Mouse (Mus musculus) mouse trophoblast stem cell (cell line): Measurements from ENCODE around the gene Nhej1.

Experiments used
- in situ Hi-C, 2 experiments: fragments of 300-500 bp; cut with MseI, MboI; formaldehyde crosslinking; loops; 2 replicates in 1 of 2; 3 replicates in 1 of 2; pipeline ENCODE4 v1.15.1; 2025

Gene Nhej1

DNA sequence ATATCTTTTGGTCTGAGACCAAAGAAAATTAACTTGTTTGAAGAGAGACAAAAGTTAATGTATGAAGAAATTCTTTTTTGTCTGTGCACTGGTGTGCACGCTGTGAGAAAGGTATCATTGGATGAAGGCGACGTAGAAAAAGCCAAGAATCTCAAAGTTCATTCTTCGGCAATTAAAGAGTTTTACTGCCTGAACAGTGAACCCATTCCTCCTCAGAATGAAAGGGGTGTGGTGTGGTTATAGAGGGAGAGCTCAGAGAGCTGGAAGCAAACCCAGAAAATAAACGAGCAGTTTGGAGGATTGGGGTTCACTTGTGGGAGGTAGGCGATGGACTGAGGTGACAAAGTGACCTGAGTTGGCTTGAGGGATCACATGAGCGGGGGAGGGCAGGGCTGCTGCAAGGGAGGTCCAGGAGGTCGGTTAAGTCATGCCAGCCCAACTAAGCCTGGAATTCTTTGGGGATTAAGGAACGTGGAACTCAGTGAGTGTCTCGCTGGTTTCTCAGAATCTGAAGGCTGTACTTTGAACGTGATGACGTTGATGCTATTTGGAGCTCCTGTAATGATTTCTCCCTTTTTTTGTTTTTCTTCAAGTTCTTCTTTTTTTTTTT is 188.7 kb downstream of the Nhej1 start:
- in situ Hi-C loops = loop anchor here in 1 of 2 experiments (25.0 kb wide), 1 partner anchor 326 kb away; the partner anchor contains the start of gene Ptprn

- in situ Hi-C loops = loop anchor here in 1 of 2 experiments (25.0 kb wide), 1 partner anchor 327 kb away; the partner anchor contains the start of gene Ptprn
Observed at GRCm38 (mm10) chr1:74935402-74935801, 189.6 kb downstream of the Nhej1 start, which contains the start of gene Cfap65. TSS of gene Cfap65 (minus strand) at chr1:74935599.

- in situ Hi-C loops = loop anchor here in 1 of 2 experiments (25.0 kb wide), 1 partner anchor 335 kb away; the partner anchor contains the start of gene Ptprn
Observed at GRCm38 (mm10) chr1:74927621-74928296, 197.2 kb downstream of the Nhej1 start.

- in situ Hi-C loops = loop anchor here in 1 of 2 experiments (25.0 kb wide), 1 partner anchor 336 kb away; the partner anchor contains the start of gene Ptprn
Observed at GRCm38 (mm10) chr1:74926721-74927120, 198.3 kb downstream of the Nhej1 start.

DNA sequence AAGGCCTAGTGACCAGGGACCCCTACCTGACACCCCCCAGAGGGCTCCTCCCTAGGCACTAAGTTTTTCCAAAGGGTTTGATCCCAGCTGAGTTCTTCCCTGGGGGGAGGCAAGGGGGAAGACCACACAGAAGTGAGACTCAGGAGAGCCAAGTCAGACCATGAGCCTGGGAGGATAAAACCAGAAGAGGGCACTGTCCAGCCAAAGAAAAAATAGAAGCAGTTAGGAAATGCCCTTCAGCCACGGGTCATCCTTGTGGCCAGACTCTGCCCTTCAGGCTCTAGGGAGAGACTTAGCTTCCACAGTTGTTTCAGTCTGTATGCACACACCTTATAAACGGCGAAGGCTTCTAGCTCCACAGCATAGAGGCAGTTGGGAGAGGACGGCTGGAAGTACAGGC is 200.5 kb downstream of the Nhej1 start:
- in situ Hi-C loops = no loop called here
